Mouse (Mus musculus): ENCODE measurements around the gene Cdc42ep2. TPM values are rescaled to one million over a fixed set of nuclear protein-coding genes. Genes with fewer than 3 reads are reported as not detected.

Cdc42ep2 gene
- polyA plus RNA-seq (2014; fragmentation: Illumina TruSeq; extraction: RNeasy Lipid Tissue Mini Kit (QIAGEN cat#74804); ENCODE audit: insufficient read depth, low read depth, low replicate concordance) = 15.7 TPM

GRCm38 (mm10) chr19:5924713-5925093, at the start of gene Cdc42ep2:
TSS of gene Cdc42ep2 (minus strand) at chr19:5924816.

GRCm38 (mm10) chr19:5963883-5964562, 39.4 kb upstream of the Cdc42ep2 start, which contains the start of gene Pola2:
TSS of gene Pola2 (minus strand) at chr19:5964202.

GRCm38 (mm10) chr19:5913007-5913719, 11.5 kb downstream of the Cdc42ep2 start, which contains the start of gene Dpf2:
TSS of gene Dpf2 (minus strand) at chr19:5913010.

DNA sequence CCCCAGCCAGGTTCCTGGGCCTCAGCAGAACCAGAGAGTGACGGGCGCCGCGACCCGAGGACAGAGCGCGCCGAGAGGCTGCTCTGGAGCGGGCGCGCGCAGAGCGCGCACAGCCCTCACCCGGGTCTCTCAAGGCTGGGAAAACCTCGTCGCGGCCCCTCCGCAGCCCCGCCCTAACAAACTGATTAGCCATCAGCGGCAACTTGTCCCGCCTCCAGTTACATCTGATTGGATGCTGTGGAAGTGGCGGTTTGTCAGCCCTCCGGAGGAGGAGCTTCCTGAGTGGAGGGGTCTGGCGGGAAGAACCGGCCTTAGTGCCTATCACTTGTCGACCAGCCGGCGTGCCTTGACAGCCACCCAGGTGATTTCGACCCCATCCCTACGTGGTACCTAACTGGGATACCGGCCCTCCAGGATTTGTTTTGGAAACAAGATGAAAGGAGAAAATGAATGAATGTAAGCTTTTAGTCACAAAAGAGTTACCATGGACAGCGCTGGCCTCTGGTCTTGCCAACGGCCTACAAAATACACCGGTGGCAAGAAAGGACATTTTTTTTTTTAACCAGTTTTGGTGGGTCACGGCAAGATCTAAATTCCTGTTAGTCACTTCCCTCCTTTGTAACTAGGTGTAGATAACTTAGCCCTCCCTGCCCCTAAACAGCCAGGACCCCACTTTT, 30.5 kb downstream of the Cdc42ep2 start, which contains the start of gene Tigd3:
TSS of gene Tigd3 (minus strand) at position 148 of the 677 bp plus-strand sequence.

DNA sequence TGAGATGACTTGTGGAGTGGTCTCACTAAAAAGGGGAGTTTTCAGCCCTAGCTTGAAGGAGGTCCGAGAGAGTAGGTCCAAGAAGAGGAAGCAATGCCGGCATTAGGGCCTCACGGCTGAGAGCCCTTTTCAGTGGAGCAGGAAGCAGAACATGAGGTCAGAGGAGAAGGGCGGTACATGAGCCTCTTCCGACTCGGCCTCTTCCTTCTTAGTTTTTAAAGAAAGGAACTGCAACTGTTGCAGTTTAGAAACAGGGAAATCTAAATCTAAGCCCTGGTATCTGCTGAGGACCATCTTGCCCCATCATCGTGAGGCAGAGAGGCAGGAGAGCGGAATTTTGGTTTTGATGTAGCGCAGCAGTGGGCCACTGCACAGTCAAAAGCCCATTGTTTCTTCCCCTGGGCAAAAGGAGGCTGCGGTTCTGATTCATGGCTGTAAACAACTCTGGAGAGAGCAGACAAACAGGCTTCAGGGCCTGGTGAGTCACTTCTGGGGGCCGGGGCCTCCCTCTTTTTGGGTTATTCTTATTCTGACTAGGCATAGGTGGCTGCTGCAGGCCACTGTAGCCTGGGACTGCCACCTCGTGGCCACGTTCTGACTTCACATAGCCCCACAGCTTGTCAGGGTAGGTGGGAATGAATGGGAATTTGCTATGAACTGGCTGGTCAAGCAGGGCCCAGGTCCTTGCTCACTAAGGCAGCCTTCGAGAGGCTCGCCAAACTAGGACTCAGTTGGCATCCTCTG, 46.8 kb downstream of the Cdc42ep2 start, which contains the start of gene Slc25a45:
TSS of gene Slc25a45 (plus strand) at position 191 of the 744 bp plus-strand sequence.

DNA sequence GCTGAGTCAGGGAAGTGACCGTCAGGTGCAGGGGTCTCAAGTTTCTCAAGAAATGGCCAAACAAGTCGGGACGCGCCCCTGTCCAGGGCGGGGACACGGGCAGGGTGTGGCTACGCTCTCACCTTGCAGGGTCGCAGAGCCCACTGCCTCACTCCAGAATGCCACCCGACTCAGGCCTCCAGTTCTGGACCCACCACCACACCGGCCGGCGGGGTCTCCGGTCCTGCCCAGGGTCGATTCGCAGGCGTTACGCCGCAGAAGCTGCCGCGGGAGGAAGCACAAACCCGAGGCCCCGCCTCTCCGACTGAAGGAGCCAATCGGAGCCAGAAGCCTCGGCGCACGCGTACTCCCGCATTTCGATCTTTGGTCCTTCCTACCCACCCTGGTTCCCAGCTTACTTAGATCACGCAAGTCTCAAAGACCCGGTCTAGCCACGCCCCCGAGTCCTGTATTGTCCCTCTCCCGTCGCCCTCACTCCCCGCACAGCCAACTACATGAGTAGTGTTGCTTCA, 49.6 kb downstream of the Cdc42ep2 start, which contains the start of gene Frmd8:
TSS of gene Frmd8 (minus strand) at position 306 of the 512 bp plus-strand sequence.

Other genes starting within 250 kb of the Cdc42ep2 start
- gene Map3k11, start 236.1 kb downstream of the Cdc42ep2 start, polyA plus RNA-seq (2014; fragmentation: Illumina TruSeq; extraction: RNeasy Lipid Tissue Mini Kit (QIAGEN cat#74804); ENCODE audit: insufficient read depth, low read depth, low replicate concordance) = 39.2 TPM
- 19.6 TPM for gene Pcnx3, start 235.9 kb downstream of the Cdc42ep2 start, polyA plus RNA-seq (2014; fragmentation: Illumina TruSeq; extraction: RNeasy Lipid Tissue Mini Kit (QIAGEN cat#74804); ENCODE audit: insufficient read depth, low read depth, low replicate concordance)
- 0.92 TPM for gene Kcnk7, start 220.4 kb downstream of the Cdc42ep2 start, polyA plus RNA-seq (2014; fragmentation: Illumina TruSeq; extraction: RNeasy Lipid Tissue Mini Kit (QIAGEN cat#74804); ENCODE audit: insufficient read depth, low read depth, low replicate concordance)
- gene Ehbp1l1, start 198.5 kb downstream of the Cdc42ep2 start, polyA plus RNA-seq (2014; fragmentation: Illumina TruSeq; extraction: RNeasy Lipid Tissue Mini Kit (QIAGEN cat#74804); ENCODE audit: insufficient read depth, low read depth, low replicate concordance) = 25.1 TPM
- 59.0 TPM for gene Fam89b, start 195.2 kb downstream of the Cdc42ep2 start, polyA plus RNA-seq (2014; fragmentation: Illumina TruSeq; extraction: RNeasy Lipid Tissue Mini Kit (QIAGEN cat#74804); ENCODE audit: insufficient read depth, low read depth, low replicate concordance)
- 48.4 TPM for gene Ltbp3, start 183.9 kb downstream of the Cdc42ep2 start, polyA plus RNA-seq (2014; fragmentation: Illumina TruSeq; extraction: RNeasy Lipid Tissue Mini Kit (QIAGEN cat#74804); ENCODE audit: insufficient read depth, low read depth, low replicate concordance)
- 45.0 TPM for gene Scyl1, start 153.4 kb downstream of the Cdc42ep2 start, polyA plus RNA-seq (2014; fragmentation: Illumina TruSeq; extraction: RNeasy Lipid Tissue Mini Kit (QIAGEN cat#74804); ENCODE audit: insufficient read depth, low read depth, low replicate concordance)
- 15.0 TPM for gene Frmd8, start 49.5 kb downstream of the Cdc42ep2 start, polyA plus RNA-seq (2014; fragmentation: Illumina TruSeq; extraction: RNeasy Lipid Tissue Mini Kit (QIAGEN cat#74804); ENCODE audit: insufficient read depth, low read depth, low replicate concordance)
- gene Slc25a45, start 47.0 kb downstream of the Cdc42ep2 start, polyA plus RNA-seq (2014; fragmentation: Illumina TruSeq; extraction: RNeasy Lipid Tissue Mini Kit (QIAGEN cat#74804); ENCODE audit: insufficient read depth, low read depth, low replicate concordance) = 10.0 TPM
- 0.60 TPM for gene Tigd3, start 30.7 kb downstream of the Cdc42ep2 start, polyA plus RNA-seq (2014; fragmentation: Illumina TruSeq; extraction: RNeasy Lipid Tissue Mini Kit (QIAGEN cat#74804); ENCODE audit: insufficient read depth, low read depth, low replicate concordance)
- 39.4 TPM for gene Dpf2, start 11.8 kb downstream of the Cdc42ep2 start, polyA plus RNA-seq (2014; fragmentation: Illumina TruSeq; extraction: RNeasy Lipid Tissue Mini Kit (QIAGEN cat#74804); ENCODE audit: insufficient read depth, low read depth, low replicate concordance)
- gene Pola2, start 39.4 kb upstream of the Cdc42ep2 start, polyA plus RNA-seq (2014; fragmentation: Illumina TruSeq; extraction: RNeasy Lipid Tissue Mini Kit (QIAGEN cat#74804); ENCODE audit: insufficient read depth, low read depth, low replicate concordance) = 10.7 TPM
- not detected for gene Slc22a20, start 61.3 kb upstream of the Cdc42ep2 start, polyA plus RNA-seq (2014; fragmentation: Illumina TruSeq; extraction: RNeasy Lipid Tissue Mini Kit (QIAGEN cat#74804); ENCODE audit: insufficient read depth, low read depth, low replicate concordance)
- gene Capn1, start 91.1 kb upstream of the Cdc42ep2 start, polyA plus RNA-seq (2014; fragmentation: Illumina TruSeq; extraction: RNeasy Lipid Tissue Mini Kit (QIAGEN cat#74804); ENCODE audit: insufficient read depth, low read depth, low replicate concordance) = 30.1 TPM
- 23.8 TPM for gene Syvn1, start 121.8 kb upstream of the Cdc42ep2 start, polyA plus RNA-seq (2014; fragmentation: Illumina TruSeq; extraction: RNeasy Lipid Tissue Mini Kit (QIAGEN cat#74804); ENCODE audit: insufficient read depth, low read depth, low replicate concordance)
- 25.9 TPM for gene Mrpl49, start 133.0 kb upstream of the Cdc42ep2 start, polyA plus RNA-seq (2014; fragmentation: Illumina TruSeq; extraction: RNeasy Lipid Tissue Mini Kit (QIAGEN cat#74804); ENCODE audit: insufficient read depth, low read depth, low replicate concordance)
- 2,086 TPM for gene Fau, start 133.0 kb upstream of the Cdc42ep2 start, polyA plus RNA-seq (2014; fragmentation: Illumina TruSeq; extraction: RNeasy Lipid Tissue Mini Kit (QIAGEN cat#74804); ENCODE audit: insufficient read depth, low read depth, low replicate concordance)
- 21.2 TPM for gene Znhit2, start 136.4 kb upstream of the Cdc42ep2 start, polyA plus RNA-seq (2014; fragmentation: Illumina TruSeq; extraction: RNeasy Lipid Tissue Mini Kit (QIAGEN cat#74804); ENCODE audit: insufficient read depth, low read depth, low replicate concordance)
- gene Tm7sf2, start 143.6 kb upstream of the Cdc42ep2 start, polyA plus RNA-seq (2014; fragmentation: Illumina TruSeq; extraction: RNeasy Lipid Tissue Mini Kit (QIAGEN cat#74804); ENCODE audit: insufficient read depth, low read depth, low replicate concordance) = 10.4 TPM
- gene Vps51, start 152.4 kb upstream of the Cdc42ep2 start, polyA plus RNA-seq (2014; fragmentation: Illumina TruSeq; extraction: RNeasy Lipid Tissue Mini Kit (QIAGEN cat#74804); ENCODE audit: insufficient read depth, low read depth, low replicate concordance) = 30.5 TPM
- gene Tmem262, start 155.2 kb upstream of the Cdc42ep2 start, polyA plus RNA-seq (2014; fragmentation: Illumina TruSeq; extraction: RNeasy Lipid Tissue Mini Kit (QIAGEN cat#74804); ENCODE audit: insufficient read depth, low read depth, low replicate concordance) = not detected
- not detected for gene Gm28374, start 157.4 kb upstream of the Cdc42ep2 start, polyA plus RNA-seq (2014; fragmentation: Illumina TruSeq; extraction: RNeasy Lipid Tissue Mini Kit (QIAGEN cat#74804); ENCODE audit: insufficient read depth, low read depth, low replicate concordance)
- 30.3 TPM for gene Zfpl1, start 160.1 kb upstream of the Cdc42ep2 start, polyA plus RNA-seq (2014; fragmentation: Illumina TruSeq; extraction: RNeasy Lipid Tissue Mini Kit (QIAGEN cat#74804); ENCODE audit: insufficient read depth, low read depth, low replicate concordance)
- gene Cdca5, start 160.2 kb upstream of the Cdc42ep2 start, polyA plus RNA-seq (2014; fragmentation: Illumina TruSeq; extraction: RNeasy Lipid Tissue Mini Kit (QIAGEN cat#74804); ENCODE audit: insufficient read depth, low read depth, low replicate concordance) = 0.73 TPM
- not detected for gene AC131692.1, start 169.6 kb upstream of the Cdc42ep2 start, polyA plus RNA-seq (2014; fragmentation: Illumina TruSeq; extraction: RNeasy Lipid Tissue Mini Kit (QIAGEN cat#74804); ENCODE audit: insufficient read depth, low read depth, low replicate concordance)
- gene Naaladl1, start 181.0 kb upstream of the Cdc42ep2 start, polyA plus RNA-seq (2014; fragmentation: Illumina TruSeq; extraction: RNeasy Lipid Tissue Mini Kit (QIAGEN cat#74804); ENCODE audit: insufficient read depth, low read depth, low replicate concordance) = not detected
- 9.6 TPM for gene Sac3d1, start 193.8 kb upstream of the Cdc42ep2 start, polyA plus RNA-seq (2014; fragmentation: Illumina TruSeq; extraction: RNeasy Lipid Tissue Mini Kit (QIAGEN cat#74804); ENCODE audit: insufficient read depth, low read depth, low replicate concordance)
- gene Snx15, start 203.5 kb upstream of the Cdc42ep2 start, polyA plus RNA-seq (2014; fragmentation: Illumina TruSeq; extraction: RNeasy Lipid Tissue Mini Kit (QIAGEN cat#74804); ENCODE audit: insufficient read depth, low read depth, low replicate concordance) = 19.4 TPM
- 4.7 TPM for gene Batf2, start 216.2 kb upstream of the Cdc42ep2 start, polyA plus RNA-seq (2014; fragmentation: Illumina TruSeq; extraction: RNeasy Lipid Tissue Mini Kit (QIAGEN cat#74804); ENCODE audit: insufficient read depth, low read depth, low replicate concordance)
- 47.3 TPM for gene Arl2, start 216.7 kb upstream of the Cdc42ep2 start, polyA plus RNA-seq (2014; fragmentation: Illumina TruSeq; extraction: RNeasy Lipid Tissue Mini Kit (QIAGEN cat#74804); ENCODE audit: insufficient read depth, low read depth, low replicate concordance)